Mouse (Mus musculus) myocyte (in vitro differentiated cells): ENCODE measurements around the gene Pafah1b3. TPM values are rescaled to one million over a fixed set of nuclear protein-coding genes. Genes with fewer than 3 reads are reported as not detected.

Experiments used
- H3K27me3 ChIP-seq: one replicate; pipeline ENCODE4 v1.6.1; 2011; ENCODE audit not compliant: control insufficient read depth, insufficient read depth, insufficient read length
- H3K36me3 ChIP-seq: one replicate; pipeline ENCODE4 v1.6.1; 2011; ENCODE audit not compliant: control insufficient read depth, insufficient read depth
- H3K4me2 ChIP-seq: one replicate; pipeline ENCODE4 v1.6.1; 2011; ENCODE audit warnings: low read depth, control low read depth
- H3K4me3 ChIP-seq: one replicate; pipeline ENCODE4 v1.5.1; 2011; ENCODE audit warnings: mild to moderate bottlenecking, control low read depth, moderate library complexity
- H3K79me2 ChIP-seq: one replicate; pipeline ENCODE4 v1.6.1; 2011; ENCODE audit not compliant: control insufficient read depth, insufficient read depth
- H3ac ChIP-seq: one replicate; pipeline ENCODE4 v1.6.1; 2011; ENCODE audit not compliant: control insufficient read depth, insufficient read length
- CEBPB ChIP-seq: IDR thresholded peaks from 2 replicates; pipeline ENCODE4 v1.6.1; 2011; ENCODE audit warnings: mild to moderate bottlenecking, moderate library complexity; ENCODE audit not compliant: poor library complexity, insufficient read depth, severe bottlenecking
- MAX ChIP-seq: IDR thresholded peaks from one replicate; pipeline ENCODE4 v1.6.1; 2011; ENCODE audit warnings: low read depth, mild to moderate bottlenecking, control low read depth
- MYOD1 ChIP-seq, 3 experiments: IDR thresholded peaks; one replicate each; pipeline ENCODE4 v1.6.1; 2011; ENCODE audit warnings: control low read depth in 2 of 3, low read depth in 2 of 3, mild to moderate bottlenecking in 2 of 3, moderate library complexity in 1 of 3; ENCODE audit not compliant: insufficient read length in 2 of 3, control insufficient read depth in 1 of 3
- MYOG ChIP-seq, 3 experiments: IDR thresholded peaks; one replicate each; pipeline ENCODE4 v1.6.1; 2011; ENCODE audit warnings: control low read depth in 2 of 3, low read depth in 2 of 3, mild to moderate bottlenecking in 2 of 3; ENCODE audit not compliant: insufficient read length in 2 of 3, control insufficient read depth in 1 of 3, insufficient read depth in 1 of 3
- POLR2A ChIP-seq: IDR thresholded peaks from one replicate; pipeline ENCODE4 v1.6.1; 2011; ENCODE audit warnings: low read depth, mild to moderate bottlenecking, control low read depth, moderate library complexity; ENCODE audit not compliant: insufficient read length
- POLR2AphosphoS2 ChIP-seq: IDR thresholded peaks from one replicate; pipeline ENCODE4 v1.6.1; 2011; ENCODE audit warnings: low read depth, control low read depth; ENCODE audit not compliant: insufficient read length
- REST ChIP-seq: IDR thresholded peaks from one replicate; pipeline ENCODE4 v1.6.1; 2011; ENCODE audit warnings: mild to moderate bottlenecking, control low read depth, moderate library complexity; ENCODE audit not compliant: insufficient read depth, insufficient read length
- SRF ChIP-seq: IDR thresholded peaks from one replicate; pipeline ENCODE4 v1.6.1; 2011; ENCODE audit warnings: low read depth; ENCODE audit not compliant: control insufficient read depth, insufficient read length
- TCF3 ChIP-seq: IDR thresholded peaks from one replicate; pipeline ENCODE4 v1.6.1; 2011; ENCODE audit warnings: low read depth, control low read depth; ENCODE audit not compliant: insufficient read length
- USF1 ChIP-seq: IDR thresholded peaks from one replicate; pipeline ENCODE4 v1.6.1; 2011; ENCODE audit warnings: low read depth, mild to moderate bottlenecking, control low read depth, moderate library complexity
- polyA plus RNA-seq: library from polyadenylated mRNA; unstranded; fragments of >200 nt; fragmentation: generic; extraction: Trizol; gene quantifications from one replicate; pipeline ENCODE4 v1.2.1, GENCODE M21; 2012; ENCODE audit warnings: missing spikeins

Gene Pafah1b3
- polyA plus RNA-seq, 1 experiment = 54.0 TPM

GRCm38 (mm10) chr7:25247498-25247897 lies 50.3 kb downstream of the Pafah1b3 start:
- Histone ChIP-seq H3K79me2 (peaks cover 60% of the 10 kb centered on the region), H3K4me2 (peak overlapping the region; percentile 99), H3K27me3 (no peaks in the 10 kb centered on the region), H3ac (peak overlapping the region; percentile 27), H3K36me3 (no peaks in the 10 kb centered on the region), H3K4me3 (peak overlapping the region; percentile 84)
- TF ChIP-seq MAX (no peak), POLR2AphosphoS2 (no peak), CEBPB (no peak), SRF (no peak), USF1 (no peak), TCF3 (no peak), REST (no peak)

GRCm38 (mm10) chr7:25246759-25247137 lies 51.0 kb downstream of the Pafah1b3 start:
- Histone ChIP-seq H3K79me2 (peaks cover 60% of the 10 kb centered on the region), H3K4me2 (peak overlapping the region; percentile 99), H3K27me3 (no peaks in the 10 kb centered on the region), H3ac (no peak overlapping the region), H3K36me3 (no peaks in the 10 kb centered on the region), H3K4me3 (peak overlapping the region; percentile 84)
- TF ChIP-seq POLR2AphosphoS2 = no peak
- no peak for TF ChIP-seq MYOG (IDR thresholded peaks at IDR 0.05; ENCODE audit: control insufficient read depth in 1 of 3, insufficient read depth in 1 of 3, insufficient read length in 2 of 3, low read depth in 2 of 3)

- peak overlapping the region; percentile 99 for H3K4me2 ChIP-seq
- TF ChIP-seq POLR2A (peak; percentile 14), MYOD1 (IDR thresholded peaks at IDR 0.05; ENCODE audit: control insufficient read depth in 1 of 3, insufficient read length in 2 of 3, low read depth in 2 of 3) (no peak), MYOG (IDR thresholded peaks at IDR 0.05; ENCODE audit: control insufficient read depth in 1 of 3, insufficient read depth in 1 of 3, insufficient read length in 2 of 3, low read depth in 2 of 3) (no peak), CEBPB (no peak), POLR2AphosphoS2 (peak; percentile 14)
- H3K27me3 ChIP-seq = no peaks in the 10 kb centered on the region
- H3K36me3 ChIP-seq = no peaks in the 10 kb centered on the region
- H3K4me3 ChIP-seq = peak overlapping the region; percentile 84
- H3ac ChIP-seq = no peak overlapping the region
- H3K79me2 ChIP-seq = peaks cover 60% of the 10 kb centered on the region
Observed at GRCm38 (mm10) chr7:25246079-25246758, 51.6 kb downstream of the Pafah1b3 start.

Other genes starting within 250 kb of the Pafah1b3 start
- gene Grik5, start 225.6 kb downstream of the Pafah1b3 start, polyA plus RNA-seq = 14.7 TPM
- gene Zfp574, start 225.4 kb downstream of the Pafah1b3 start, polyA plus RNA-seq = 10.8 TPM
- gene Pou2f2, start 118.3 kb downstream of the Pafah1b3 start, polyA plus RNA-seq = 0.01 TPM
- 8.8 TPM for gene Dedd2, start 77.4 kb downstream of the Pafah1b3 start, polyA plus RNA-seq
- gene Zfp526, start 76.6 kb downstream of the Pafah1b3 start, polyA plus RNA-seq = 5.6 TPM
- 69.4 TPM for gene Gsk3a, start 60.1 kb downstream of the Pafah1b3 start, polyA plus RNA-seq
- 42.5 TPM for gene Erf, start 47.2 kb downstream of the Pafah1b3 start, polyA plus RNA-seq
- gene Cic, start 30.3 kb downstream of the Pafah1b3 start, polyA plus RNA-seq = 65.8 TPM
- gene Prr19, start 3.4 kb upstream of the Pafah1b3 start, polyA plus RNA-seq = not detected
- 0.02 TPM for gene Tmem145, start 8.1 kb upstream of the Pafah1b3 start, polyA plus RNA-seq
- 41.0 TPM for gene Megf8, start 19.2 kb upstream of the Pafah1b3 start, polyA plus RNA-seq
- gene Cnfn, start 71.7 kb upstream of the Pafah1b3 start, polyA plus RNA-seq = not detected
- 3.8 TPM for gene Lipe, start 100.7 kb upstream of the Pafah1b3 start, polyA plus RNA-seq
- gene Cxcl17, start 114.9 kb upstream of the Pafah1b3 start, polyA plus RNA-seq = 0.06 TPM
- gene Ceacam1, start 179.6 kb upstream of the Pafah1b3 start, polyA plus RNA-seq = not detected
- not detected for gene Ceacam2, start 241.9 kb upstream of the Pafah1b3 start, polyA plus RNA-seq